Mouse (Mus musculus): ENCODE data around the gene Hoxc5. TPM values are rescaled to one million over a fixed set of nuclear protein-coding genes. Genes with fewer than 3 reads are reported as not detected.

The Hoxc5 gene
- polyA plus RNA-seq, 1 experiment from 2014 or later: 3.9 TPM

DNA sequence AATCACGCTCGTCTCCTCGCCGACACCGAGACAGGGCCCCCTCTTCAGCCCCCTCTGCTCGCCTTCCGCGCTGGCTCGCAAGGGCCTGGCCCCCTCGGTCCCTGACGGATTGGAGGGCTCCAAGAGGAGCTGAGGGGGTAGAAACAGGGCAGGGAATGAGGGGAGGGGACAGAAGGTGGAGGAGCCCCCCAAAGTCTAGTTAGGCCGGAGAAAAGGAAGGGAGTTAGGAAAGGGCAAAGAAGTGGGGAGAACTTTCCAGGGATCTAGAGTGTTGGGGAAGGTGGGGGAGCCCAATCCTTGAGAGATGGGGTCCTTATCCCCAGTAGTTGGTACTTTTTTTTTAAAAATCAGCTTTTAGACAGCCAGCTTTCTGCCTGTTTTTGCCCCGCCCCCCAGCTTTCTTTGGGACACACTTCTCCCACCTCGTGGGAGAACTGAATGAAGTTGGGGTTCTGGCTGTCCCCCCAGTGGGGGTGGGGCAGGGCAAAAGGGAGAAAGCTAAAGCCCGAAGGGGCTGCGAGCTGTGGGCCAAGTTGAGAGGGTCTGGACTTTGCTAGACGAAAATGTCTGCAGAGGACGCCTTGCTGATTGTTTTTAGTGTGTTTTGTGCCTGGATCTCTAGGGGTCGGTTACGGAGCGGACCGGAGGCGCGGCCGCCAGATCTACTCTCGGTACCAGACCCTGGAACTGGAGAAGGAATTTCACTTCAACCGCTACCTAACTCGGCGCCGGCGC lies 43.0 kb downstream of the Hoxc5 start:
- ATAC-seq: no peak
- peaks cover 97% of the 10 kb centered on the region for H3K27me3 ChIP-seq (replicated peaks; ENCODE audit: control insufficient read depth, insufficient read depth, low read length)
- no peaks in the 10 kb centered on the region for H3K36me3 ChIP-seq (ENCODE audit: control insufficient read depth, insufficient read depth)
- peak overlapping the region; percentile 47; the same call in 1 of the 2 replicates for H3K27ac ChIP-seq (ENCODE audit: low read depth, low read length)
- no peak for TF ChIP-seq CTCF (IDR thresholded peaks at IDR 0.05; ENCODE audit: low read depth)
- H3K4me1 ChIP-seq (replicated peaks; ENCODE audit: control insufficient read depth, insufficient read depth, low read length): 0 out of 2 replicates have a peak, but pooled peaks cover 2% of the 10 kb centered on the region
- H3K4me3 ChIP-seq (ENCODE audit: low read depth, low read length): peak overlapping the region; percentile 27
- 2% methylated on average over 31 of the region's 31 CpGs for WGBS
- H3K9me3 ChIP-seq (ENCODE audit: control insufficient read depth): no peaks in the 10 kb centered on the region
- peak overlapping the region; percentile 49 for H3K4me2 ChIP-seq (replicated peaks; ENCODE audit: low read depth)
- peak overlapping the region; percentile 48 for H3K9ac ChIP-seq (ENCODE audit: low read depth, low read length)

DNA sequence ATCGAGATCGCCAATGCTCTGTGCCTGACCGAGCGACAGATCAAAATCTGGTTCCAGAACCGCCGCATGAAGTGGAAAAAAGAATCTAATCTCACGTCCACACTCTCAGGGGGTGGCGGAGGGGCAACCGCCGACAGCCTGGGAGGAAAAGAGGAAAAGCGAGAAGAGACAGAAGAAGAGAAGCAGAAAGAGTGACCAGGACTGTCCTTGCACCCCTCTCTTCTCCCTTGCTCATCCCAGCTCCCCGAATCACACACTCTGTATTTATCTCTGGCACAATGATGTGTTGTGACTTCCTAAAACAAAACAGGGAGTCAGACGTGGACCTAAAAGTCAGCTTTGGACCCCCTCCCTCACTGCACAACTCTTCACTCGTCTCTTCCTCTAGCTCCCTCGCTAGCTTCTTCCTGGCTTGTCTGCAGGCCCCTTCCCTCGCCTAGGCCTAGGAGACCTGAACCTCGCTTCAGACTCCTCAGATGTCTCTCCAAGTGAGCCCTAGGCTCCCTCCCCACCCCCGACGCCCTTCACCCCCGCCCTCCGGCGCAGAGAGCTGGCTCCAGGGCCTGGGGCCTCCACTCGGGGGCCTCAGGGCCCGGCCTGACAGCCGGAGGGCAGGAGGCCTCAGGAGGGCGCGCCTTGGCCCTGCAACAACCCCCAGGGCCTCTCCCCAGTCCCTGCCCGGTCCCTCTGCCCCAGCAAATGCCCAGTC lies 43.8 kb downstream of the Hoxc5 start:
- Histone ChIP-seq H3K4me2 (replicated peaks; ENCODE audit: low read depth) (peak overlapping the region; percentile 49), H3K9ac (ENCODE audit: low read depth, low read length) (peak overlapping the region; percentile 48), H3K4me3 (ENCODE audit: low read depth, low read length) (peak overlapping the region; percentile 27), H3K9me3 (ENCODE audit: control insufficient read depth) (no peaks in the 10 kb centered on the region), H3K4me1 (replicated peaks; ENCODE audit: control insufficient read depth, insufficient read depth, low read length) (0 out of 2 replicates have a peak, but pooled peaks cover 2% of the 10 kb centered on the region), H3K27me3 (replicated peaks; ENCODE audit: control insufficient read depth, insufficient read depth, low read length) (peaks cover 94% of the 10 kb centered on the region), H3K36me3 (ENCODE audit: control insufficient read depth, insufficient read depth) (no peaks in the 10 kb centered on the region), H3K27ac (ENCODE audit: low read depth, low read length) (peak overlapping the region; percentile 47; the same call in 1 of the 2 replicates)
- ATAC-seq: no peak
- TF ChIP-seq CTCF (IDR thresholded peaks at IDR 0.05; ENCODE audit: low read depth): no peak
- WGBS: 11% methylated on average over 28 of the region's 28 CpGs

DNA sequence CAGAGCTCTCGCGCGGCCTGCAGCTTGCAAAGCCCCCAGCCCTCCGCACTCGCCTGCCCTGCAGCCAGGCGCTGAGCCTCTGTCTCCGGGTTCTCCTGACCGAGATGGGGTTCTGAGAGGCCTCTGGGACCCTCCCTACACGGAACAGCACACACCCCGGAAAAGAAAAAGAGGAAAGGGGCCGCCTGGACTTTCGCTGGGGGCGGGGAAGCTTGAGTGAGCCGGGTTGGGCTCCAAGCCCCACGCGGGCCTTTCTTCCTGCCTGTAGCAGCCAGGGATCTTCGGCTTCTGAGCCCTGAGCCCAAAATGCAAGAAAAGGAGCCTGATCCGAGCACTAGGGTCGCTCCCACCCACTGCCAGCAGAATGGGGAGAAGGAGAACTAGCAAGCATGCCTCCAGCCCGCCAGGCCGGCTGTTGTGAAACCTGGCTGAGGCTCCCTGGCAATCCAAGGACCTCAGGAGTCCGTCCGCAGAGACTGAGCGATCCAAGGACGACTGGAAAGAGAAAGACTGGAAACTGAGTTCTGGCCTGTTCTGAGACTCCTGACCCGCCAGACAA lies 44.8 kb downstream of the Hoxc5 start:
- peaks cover 92% of the 10 kb centered on the region for H3K27me3 ChIP-seq (replicated peaks; ENCODE audit: control insufficient read depth, insufficient read depth, low read length)

DNA sequence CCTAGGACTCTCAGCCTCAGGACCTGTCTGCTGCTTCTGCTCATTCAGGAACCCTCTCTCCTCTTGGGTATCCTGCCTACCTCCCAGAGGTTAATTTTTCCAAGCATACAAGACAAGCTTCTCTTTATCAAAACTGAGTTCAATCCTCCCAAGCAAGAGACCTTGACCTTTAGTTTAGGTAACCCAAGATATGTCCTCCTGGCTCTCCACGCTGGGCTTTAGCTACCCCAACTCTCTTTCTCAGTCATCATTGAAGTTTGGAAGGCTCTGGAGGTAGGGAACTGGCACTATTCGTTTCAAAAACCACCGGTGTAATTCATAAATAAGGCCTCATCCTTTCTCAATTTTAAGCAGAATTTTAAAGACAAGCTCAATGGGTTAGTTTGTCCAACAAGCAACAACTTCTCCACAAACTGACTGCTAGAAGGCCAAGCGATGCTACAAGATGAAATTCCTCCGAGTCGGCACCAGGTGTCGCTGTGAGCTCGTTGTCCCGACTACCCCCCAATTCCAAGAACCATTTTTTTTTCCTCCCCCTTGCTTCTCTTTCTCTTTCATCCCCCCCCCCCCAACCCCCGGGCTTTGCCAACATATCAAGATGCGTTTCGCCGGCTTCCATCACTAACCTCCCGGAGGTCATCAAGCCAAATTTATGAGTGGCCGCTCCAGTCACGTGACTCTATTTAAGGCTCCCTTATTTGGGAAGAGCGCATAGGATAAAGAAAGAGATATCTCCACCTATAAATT lies 46.2 kb downstream of the Hoxc5 start:
- Histone ChIP-seq H3K27ac (ENCODE audit: low read depth, low read length) (no peak overlapping the region), H3K9ac (ENCODE audit: low read depth, low read length) (0 out of 2 replicates have a peak overlapping the region, but pooled peaks have one; percentile 45), H3K4me2 (replicated peaks; ENCODE audit: low read depth) (peak overlapping the region; percentile 61), H3K27me3 (replicated peaks; ENCODE audit: control insufficient read depth, insufficient read depth, low read length) (peaks cover 91% of the 10 kb centered on the region), H3K4me3 (ENCODE audit: low read depth, low read length) (peak overlapping the region; percentile 40), H3K4me1 (replicated peaks; ENCODE audit: control insufficient read depth, insufficient read depth, low read length) (no peaks in the 10 kb centered on the region), H3K9me3 (ENCODE audit: control insufficient read depth) (no peaks in the 10 kb centered on the region), H3K36me3 (ENCODE audit: control insufficient read depth, insufficient read depth) (no peaks in the 10 kb centered on the region)
- ATAC-seq: no peak
- peak; percentile 79 for TF ChIP-seq CTCF (IDR thresholded peaks at IDR 0.05; ENCODE audit: low read depth)
- WGBS: 5% methylated on average over 17 of the region's 17 CpGs

More for the DNA sequence above, 44.8 kb downstream of the Hoxc5 start:
- WGBS: 8% methylated on average over 26 of the region's 26 CpGs
- no peak for ATAC-seq
- H3K27ac ChIP-seq (ENCODE audit: low read depth, low read length): peak overlapping the region; percentile 41; the same call in 1 of the 2 replicates
- H3K9me3 ChIP-seq (ENCODE audit: control insufficient read depth): no peaks in the 10 kb centered on the region
- peak overlapping the region; percentile 37; the same call in 1 of the 2 replicates for H3K9ac ChIP-seq (ENCODE audit: low read depth, low read length)
- H3K4me2 ChIP-seq (replicated peaks; ENCODE audit: low read depth): peak overlapping the region; percentile 49
- 0 out of 2 replicates have a peak, but pooled peaks cover 2% of the 10 kb centered on the region for H3K4me1 ChIP-seq (replicated peaks; ENCODE audit: control insufficient read depth, insufficient read depth, low read length)
- peak overlapping the region; percentile 23 for H3K4me3 ChIP-seq (ENCODE audit: low read depth, low read length)
- no peaks in the 10 kb centered on the region for H3K36me3 ChIP-seq (ENCODE audit: control insufficient read depth, insufficient read depth)
- TF ChIP-seq CTCF (IDR thresholded peaks at IDR 0.05; ENCODE audit: low read depth): no peak

DNA sequence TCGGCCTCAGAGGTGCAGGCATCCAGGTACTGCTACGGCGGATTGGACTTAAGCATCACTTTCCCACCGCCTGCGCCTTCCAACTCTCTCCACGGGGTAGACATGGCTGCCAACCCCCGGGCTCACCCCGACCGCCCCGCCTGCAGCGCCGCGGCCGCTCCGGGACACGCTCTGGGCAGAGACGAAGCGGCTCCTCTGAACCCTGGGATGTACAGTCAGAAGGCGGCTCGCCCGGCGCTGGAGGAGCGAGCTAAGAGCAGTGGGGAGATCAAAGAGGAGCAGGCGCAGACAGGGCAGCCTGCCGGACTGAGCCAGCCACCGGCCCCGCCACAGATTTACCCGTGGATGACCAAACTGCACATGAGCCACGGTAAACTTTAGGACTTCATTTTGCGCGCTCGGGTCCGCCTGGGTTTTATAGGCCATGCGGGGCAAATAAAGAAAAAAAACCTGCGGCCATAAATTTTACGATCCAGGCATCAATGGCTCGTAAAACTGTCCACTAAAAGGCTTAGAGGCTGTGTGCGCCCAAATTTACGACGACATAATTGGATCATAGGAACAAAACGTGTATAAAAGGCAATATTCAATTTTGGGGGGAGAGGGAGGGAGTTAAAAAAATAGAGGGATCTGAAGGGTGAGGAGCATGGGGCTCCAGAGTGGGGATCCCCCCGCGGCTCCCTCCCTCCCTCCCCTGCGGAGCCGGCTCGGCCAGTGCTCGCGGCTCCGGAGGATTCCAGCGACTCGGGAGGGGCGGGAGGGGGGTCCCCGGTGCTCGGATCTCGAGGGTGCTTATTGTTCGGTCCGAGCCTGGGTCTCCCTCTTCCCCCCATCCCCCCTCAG lies 47.1 kb downstream of the Hoxc5 start:
- Histone ChIP-seq H3K36me3 (ENCODE audit: control insufficient read depth, insufficient read depth) (no peaks in the 10 kb centered on the region), H3K27me3 (replicated peaks; ENCODE audit: control insufficient read depth, insufficient read depth, low read length) (peaks cover 92% of the 10 kb centered on the region), H3K4me3 (ENCODE audit: low read depth, low read length) (peak overlapping the region; percentile 40), H3K27ac (ENCODE audit: low read depth, low read length) (peak overlapping the region; percentile 31; the same call in 1 of the 2 replicates), H3K4me2 (replicated peaks; ENCODE audit: low read depth) (peak overlapping the region; percentile 61), H3K4me1 (replicated peaks; ENCODE audit: control insufficient read depth, insufficient read depth, low read length) (no peaks in the 10 kb centered on the region), H3K9ac (ENCODE audit: low read depth, low read length) (peak overlapping the region; percentile 45), H3K9me3 (ENCODE audit: control insufficient read depth) (no peaks in the 10 kb centered on the region)
- ATAC-seq: peak; percentile 26; the same call in 1 of the 2 replicates
- no peak for TF ChIP-seq CTCF (IDR thresholded peaks at IDR 0.05; ENCODE audit: low read depth)
- under 1% methylated on average over 56 of the region's 57 CpGs for WGBS

Data from intestine, postnatal 0 days (tissue).